8 mouse cellular contexts compared by ENCODE assay signal in the genomic region with DNA sequence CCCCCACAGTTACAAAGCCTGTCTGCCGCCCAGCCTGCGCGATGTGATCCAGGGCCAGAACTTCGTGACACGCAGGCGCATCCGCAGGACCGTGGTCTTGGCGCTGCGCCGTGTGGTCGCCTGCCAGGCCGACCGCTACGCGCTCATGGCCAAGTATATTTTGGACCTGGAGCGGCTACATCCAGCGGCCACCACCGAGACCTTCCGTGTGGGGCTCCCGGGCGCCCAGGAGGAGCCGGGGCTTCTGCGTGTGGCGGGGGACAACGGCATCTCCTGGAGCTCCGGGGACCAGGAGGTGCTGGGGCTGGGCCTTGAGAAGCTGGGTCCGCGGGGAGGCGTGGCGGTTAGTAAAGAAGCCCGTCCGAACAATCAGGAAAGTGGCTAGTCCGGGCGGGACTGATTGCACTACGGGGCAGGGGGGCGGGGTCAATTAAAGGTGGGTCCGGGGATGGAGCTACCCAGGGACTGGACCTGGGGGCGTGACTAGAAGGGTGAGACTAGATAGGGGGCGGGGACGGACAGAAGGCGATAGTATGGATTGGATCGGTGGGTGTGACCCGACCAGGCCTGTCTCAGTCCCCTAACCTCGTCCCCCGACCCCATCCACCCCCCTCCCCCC. TPM values are rescaled to one million over a fixed set of nuclear protein-coding genes. Genes with fewer than 3 reads are reported as not detected.
DNase-seq lines count a peak whose midpoint lies in the region; ATAC-seq lines count a peak whose summit lies in the region.

No protein-coding gene starts in this region.

- intact Hi-C loops in heart, postnatal 14 days (cut with DNase I) = no loop called here

- H3K36me3 ChIP-seq in midbrain, embryonic 10.5 days = no peaks in the 10 kb centered on the region

- DNase-seq in cerebellum, adult 18-20 months = peak; percentile 50 to 73
- peak; percentile 81 to 83 for DNase-seq in cerebellum, postnatal 10 days
- DNase-seq in heart, postnatal 14 days = peak; percentile 60 to 73
- DNase-seq in midbrain, embryonic 10.5 days (ENCODE audit: low spot score) = no peak
- no peak for DNase-seq in frontal cortex, postnatal 25 days (ENCODE audit: low spot score in 2 of 2)
- DNase-seq in adrenal gland, adult 8-10 months = no peak

- H3K27me3 ChIP-seq in midbrain, embryonic 10.5 days (ENCODE audit: low read depth, poor library complexity, severe bottlenecking) = peaks cover 100% of the 10 kb centered on the region

- no peak for ATAC-seq in cerebellum, adult (ENCODE audit: insufficient number of reproducible peaks, low FRiP score, low TSS enrichment)
- no peak for ATAC-seq in activated CD4-positive, CD25-positive, alpha-beta regulatory T cell, adult 4 months

- peaks cover 30% of the 10 kb centered on the region for H3K4me1 ChIP-seq in midbrain, embryonic 10.5 days

- H3K4me3 ChIP-seq in midbrain, embryonic 10.5 days = peak overlapping the region; percentile 47

- no peak overlapping the region for H3K27ac ChIP-seq in midbrain, embryonic 10.5 days (replicated peaks)

- 0 out of 2 replicates have a peak, but pooled peaks cover 5% of the 10 kb centered on the region for H3K9me3 ChIP-seq in midbrain, embryonic 10.5 days (replicated peaks)

- WGBS in midbrain, embryonic 10.5 days = 3% methylated on average over 45 of the region's 46 CpGs

RNA-seq across cellular contexts. Expression of gene Jak3, which starts 3.6 kb away (rescaled TPM):
- 10 to 100 TPM; 11.7 to 13.3 TPM for total RNA-seq in heart, postnatal 14 days (2021)
- 2.8 and 3.7 TPM in 2 replicates for polyA plus RNA-seq in midbrain, embryonic 10.5 days (2016; fragmentation: Nextera tagmentation; extraction: Ambion mirVana)
- polyA plus RNA-seq in activated CD4-positive, CD25-positive, alpha-beta regulatory T cell, adult 4 months (2017; shearing (Covaris generic)) = 10 to 100 TPM; 18.6 to 41.7 TPM
- total RNA-seq in adrenal gland, adult 8-10 months (2022) = 10 to 100 TPM; 10.7 to 21.8 (median 16.6) TPM

RNA-seq across cellular contexts. Expression of gene Unc13a, which starts 8.1 kb away (rescaled TPM):
- 1 to 10 TPM in 1 of 2 experiments, under 1 TPM in 1; 0.93 to 1.1 TPM for total RNA-seq in heart, postnatal 14 days (2021)
- 4.6 and 8.1 TPM in 2 replicates for polyA plus RNA-seq in midbrain, embryonic 10.5 days (2016; fragmentation: Nextera tagmentation; extraction: Ambion mirVana)
- polyA plus RNA-seq in activated CD4-positive, CD25-positive, alpha-beta regulatory T cell, adult 4 months (2017; shearing (Covaris generic)) = under 1 TPM; 0.37 to 0.93 TPM
- total RNA-seq in adrenal gland, adult 8-10 months (2022) = 10 to 100 TPM in 3 of 4 experiments, 1 to 10 TPM in 1; 9.8 to 11.8 (median 11.4) TPM

RNA-seq across cellular contexts. Expression of gene Insl3, which starts 9.4 kb away (rescaled TPM):
- 1 to 10 TPM; 5.0 to 7.0 TPM for total RNA-seq in heart, postnatal 14 days (2021)
- 0.30 and 0.37 TPM in 2 replicates for polyA plus RNA-seq in midbrain, embryonic 10.5 days (2016; fragmentation: Nextera tagmentation; extraction: Ambion mirVana)
- polyA plus RNA-seq in activated CD4-positive, CD25-positive, alpha-beta regulatory T cell, adult 4 months (2017; shearing (Covaris generic)) = 10 to 100 TPM; 16.4 to 23.9 TPM
- total RNA-seq in adrenal gland, adult 8-10 months (2022) = 10 to 100 TPM in 1 of 4 experiments, 1 to 10 TPM in 3; 3.9 to 12.3 (median 7.1) TPM

RNA-seq across cellular contexts. Expression of gene B3gnt3, which starts 21.9 kb away (rescaled TPM):
- 10 to 100 TPM in 1 of 2 experiments, 1 to 10 TPM in 1; 9.4 to 11.4 TPM for total RNA-seq in heart, postnatal 14 days (2021)
- polyA plus RNA-seq in midbrain, embryonic 10.5 days (2016; fragmentation: Nextera tagmentation; extraction: Ambion mirVana) = 0.67 and 0.89 TPM in 2 replicates
- 1 to 10 TPM; 3.3 to 3.8 TPM for polyA plus RNA-seq in activated CD4-positive, CD25-positive, alpha-beta regulatory T cell, adult 4 months (2017; shearing (Covaris generic))
- total RNA-seq in adrenal gland, adult 8-10 months (2022) = 1 to 10 TPM; 3.0 to 5.1 (median 4.4) TPM

RNA-seq across cellular contexts. Expression of gene Fcho1, which starts 45.9 kb away (rescaled TPM):
- total RNA-seq in heart, postnatal 14 days (2021) = 1 to 10 TPM; 1.4 to 5.7 TPM
- 17.7 and 25.4 TPM in 2 replicates for polyA plus RNA-seq in midbrain, embryonic 10.5 days (2016; fragmentation: Nextera tagmentation; extraction: Ambion mirVana)
- polyA plus RNA-seq in activated CD4-positive, CD25-positive, alpha-beta regulatory T cell, adult 4 months (2017; shearing (Covaris generic)) = 10 to 100 TPM; 55.0 to 72.9 TPM
- 1 to 10 TPM; 2.1 to 6.2 (median 3.7) TPM for total RNA-seq in adrenal gland, adult 8-10 months (2022)

Comparison
In these comparisons a context has a peak if more than half of its experiments do, and no peak if none do; other contexts are left out.
1. DNase-seq: peak in cerebellum, adult 18-20 months (2 of 2), cerebellum, postnatal 10 days (2 of 2) and heart, postnatal 14 days (2 of 2); none in midbrain, embryonic 10.5 days (single experiment), frontal cortex, postnatal 25 days (0 of 2) and adrenal gland, adult 8-10 months (single experiment).
2. RNA of gene Unc13a, which starts 8.1 kb away (total RNA-seq): 9.8 to 11.8 TPM in adrenal gland, adult 8-10 months; 0.93 to 1.1 TPM in heart, postnatal 14 days; every median in the first group is over 4 times any median in the second.